Mouse (Mus musculus) megakaryocyte, embryonic 14.5 days (primary cell): Measurements from ENCODE around the gene Igsf21.

Experiments used
- FLI1 ChIP-seq: IDR thresholded peaks from 2 replicates; pipeline ENCODE4 v1.6.1; 2012; ENCODE audit warnings: low read length, inconsistent platforms, mixed read lengths
- GATA1 ChIP-seq: IDR thresholded peaks from 3 replicates; pipeline ENCODE4 v1.6.1; 2012; ENCODE audit warnings: mixed read lengths, low read length, inconsistent platforms, borderline replicate concordance

- no peak for TF ChIP-seq GATA1
- no peak for TF ChIP-seq FLI1
Measured at GRCm38 (mm10) chr4:140122534-140122933, 124.0 kb downstream of the Igsf21 start.
